Mouse (Mus musculus) hindbrain, embryonic 15.5 days (tissue): ENCODE results near the gene Cadm2. TPM values are rescaled to one million over a fixed set of nuclear protein-coding genes. Genes with fewer than 3 reads are reported as not detected.

ENCODE experiments used
- ATAC-seq: fragments of 200-750 bp; cut with Nextera tagmentation; 2 replicates; pipeline ENCODE4 v1.8.0; 2017; ENCODE audit warnings: low read depth, moderate number of reproducible peaks, moderate TSS enrichment; ENCODE audit not compliant: low FRiP score
- H3K27ac ChIP-seq: fragments of 300-500 bp; sonication (generic); replicated peaks from 2 replicates; pipeline ENCODE4 v1.5.1; 2015; ENCODE audit warnings: mild to moderate bottlenecking, inconsistent platforms
- H3K27me3 ChIP-seq: fragments of 300-500 bp; sonication (generic); 2 replicates; pipeline ENCODE4 v1.6.1; 2015; ENCODE audit warnings: control low read depth, inconsistent platforms
- H3K36me3 ChIP-seq: fragments of 300-500 bp; sonication (generic); 2 replicates; pipeline ENCODE4 v1.6.1; 2015; ENCODE audit warnings: control low read depth, inconsistent platforms
- H3K4me1 ChIP-seq: fragments of 300-500 bp; sonication (generic); replicated peaks from 2 replicates; pipeline ENCODE4 v1.6.1; 2015; ENCODE audit warnings: control low read depth, inconsistent platforms
- H3K4me2 ChIP-seq: fragments of 300-500 bp; sonication (generic); 2 replicates; pipeline ENCODE4 v1.6.1; 2015; ENCODE audit warnings: moderate library complexity, mild to moderate bottlenecking, inconsistent platforms
- H3K4me3 ChIP-seq: fragments of 300-500 bp; sonication (generic); 2 replicates; pipeline ENCODE4 v1.5.1; 2015; ENCODE audit warnings: mild to moderate bottlenecking, inconsistent platforms
- H3K9ac ChIP-seq: fragments of 300-500 bp; sonication (generic); 2 replicates; pipeline ENCODE4 v1.6.1; 2015; ENCODE audit warnings: inconsistent platforms
- H3K9me3 ChIP-seq: fragments of 300-500 bp; sonication (generic); 2 replicates; pipeline ENCODE4 v1.6.1; 2016; ENCODE audit warnings: control low read depth, inconsistent platforms
- WGBS: fragments of 180-500 bp; shearing (Covaris S2); methylation state at CpG from one replicate; pipeline ENCODE4 v1.1.7; 2015; 5-methylcytosine and 5-hydroxymethylcytosine counted together
- polyA plus RNA-seq: library from polyadenylated mRNA; unstranded; fragments of >200 nt; fragmentation: Nextera tagmentation; extraction: Ambion mirVana; gene quantifications from 2 replicates; pipeline ENCODE4 v1.2.1, GENCODE M21; 2015

Gene Cadm2
- polyA plus RNA-seq, 1 experiment from 2014 or later, result 63.8 TPM

- no peak overlapping the region for H3K9ac ChIP-seq
- H3K9me3 ChIP-seq, result no peaks in the 10 kb centered on the region
- no peak for ATAC-seq
- H3K4me3 ChIP-seq, result no peak overlapping the region
- 78% methylated on average over 12 of the region's 12 CpGs for WGBS
- no peaks in the 10 kb centered on the region for H3K4me1 ChIP-seq
- no peak overlapping the region for H3K4me2 ChIP-seq
- H3K27ac ChIP-seq, result no peak overlapping the region
- H3K27me3 ChIP-seq, result no peaks in the 10 kb centered on the region
- H3K36me3 ChIP-seq, result no peaks in the 10 kb centered on the region
Measured at GRCm38 (mm10) chr16:66919889-66920402, 700.8 kb downstream of the Cadm2 start.

- 75% methylated on average over 3 of the region's 3 CpGs for WGBS
- no peaks in the 10 kb centered on the region for H3K9me3 ChIP-seq
- H3K4me2 ChIP-seq, result no peak overlapping the region
- ATAC-seq, result no peak
- H3K4me1 ChIP-seq, result no peaks in the 10 kb centered on the region
- H3K9ac ChIP-seq, result no peak overlapping the region
- H3K27ac ChIP-seq, result no peak overlapping the region
- H3K27me3 ChIP-seq, result no peaks in the 10 kb centered on the region
- H3K4me3 ChIP-seq, result no peak overlapping the region
- no peaks in the 10 kb centered on the region for H3K36me3 ChIP-seq
Measured at GRCm38 (mm10) chr16:66901801-66902200, 718.9 kb downstream of the Cadm2 start.

GRCm38 (mm10) chr16:66900664-66901063, 720.0 kb downstream of the Cadm2 start:
- ATAC-seq, result no peak
- Histone ChIP-seq H3K27me3 (no peaks in the 10 kb centered on the region), H3K36me3 (no peaks in the 10 kb centered on the region), H3K27ac (no peak overlapping the region), H3K4me3 (no peak overlapping the region), H3K4me1 (no peaks in the 10 kb centered on the region), H3K9me3 (no peaks in the 10 kb centered on the region), H3K4me2 (no peak overlapping the region), H3K9ac (no peak overlapping the region)
- 27% methylated on average over 4 of the region's 4 CpGs for WGBS

GRCm38 (mm10) chr16:66892359-66892758, 728.3 kb downstream of the Cadm2 start:
- no peaks in the 10 kb centered on the region for H3K9me3 ChIP-seq
- no peak overlapping the region for H3K9ac ChIP-seq
- peak overlapping the region; percentile 18 for H3K27ac ChIP-seq
- no peak overlapping the region for H3K4me3 ChIP-seq
- H3K4me2 ChIP-seq, result no peak overlapping the region
- H3K27me3 ChIP-seq, result no peaks in the 10 kb centered on the region
- no peaks in the 10 kb centered on the region for H3K36me3 ChIP-seq
- ATAC-seq, result peak; percentile 69; the same call in 1 of the 2 replicates
- H3K4me1 ChIP-seq, result no peaks in the 10 kb centered on the region
- 68% methylated on average over 6 of the region's 6 CpGs for WGBS

GRCm38 (mm10) chr16:66891559-66892247, 729.0 kb downstream of the Cadm2 start:
- WGBS, result 60% methylated on average over 6 of the region's 6 CpGs
- H3K9me3 ChIP-seq, result no peaks in the 10 kb centered on the region
- ATAC-seq, result 0 out of 2 replicates have a peak, but pooled peaks have one; percentile 48

GRCm38 (mm10) chr16:66889907-66890306, 730.8 kb downstream of the Cadm2 start:
- no peaks in the 10 kb centered on the region for H3K9me3 ChIP-seq
- no peaks in the 10 kb centered on the region for H3K4me1 ChIP-seq
- no peak overlapping the region for H3K4me2 ChIP-seq
- H3K4me3 ChIP-seq, result no peak overlapping the region
- no peaks in the 10 kb centered on the region for H3K36me3 ChIP-seq
- H3K27ac ChIP-seq, result no peak overlapping the region
- 89% methylated on average over 8 of the region's 8 CpGs for WGBS
- H3K27me3 ChIP-seq, result no peaks in the 10 kb centered on the region
- H3K9ac ChIP-seq, result no peak overlapping the region
- ATAC-seq, result no peak

More at GRCm38 (mm10) chr16:66891559-66892247, 729.0 kb downstream of the Cadm2 start:
- H3K27ac ChIP-seq, result no peak overlapping the region
- H3K4me1 ChIP-seq, result no peaks in the 10 kb centered on the region
- H3K27me3 ChIP-seq, result no peaks in the 10 kb centered on the region
- H3K4me3 ChIP-seq, result no peak overlapping the region
- H3K4me2 ChIP-seq, result no peak overlapping the region
- H3K36me3 ChIP-seq, result no peaks in the 10 kb centered on the region
- H3K9ac ChIP-seq, result no peak overlapping the region

- Histone ChIP-seq H3K4me2 (no peak overlapping the region), H3K9ac (no peak overlapping the region), H3K27me3 (no peaks in the 10 kb centered on the region), H3K4me1 (no peaks in the 10 kb centered on the region), H3K36me3 (no peaks in the 10 kb centered on the region), H3K9me3 (no peaks in the 10 kb centered on the region), H3K4me3 (no peak overlapping the region), H3K27ac (no peak overlapping the region)
- WGBS, result 53% methylated on average over 3 of the region's 3 CpGs
- ATAC-seq, result no peak
Measured at GRCm38 (mm10) chr16:66882597-66882996, 738.1 kb downstream of the Cadm2 start.

- ATAC-seq, result no peak
- WGBS, result 81% methylated on average over 3 of the region's 3 CpGs
- no peak overlapping the region for H3K27ac ChIP-seq
- H3K4me2 ChIP-seq, result no peak overlapping the region
- H3K27me3 ChIP-seq, result no peaks in the 10 kb centered on the region
- no peaks in the 10 kb centered on the region for H3K36me3 ChIP-seq
- H3K4me3 ChIP-seq, result no peak overlapping the region
- no peak overlapping the region for H3K9ac ChIP-seq
- H3K4me1 ChIP-seq, result no peaks in the 10 kb centered on the region
- no peaks in the 10 kb centered on the region for H3K9me3 ChIP-seq
Measured at GRCm38 (mm10) chr16:66871201-66871600, 749.5 kb downstream of the Cadm2 start.

GRCm38 (mm10) chr16:66851047-66851446, 769.7 kb downstream of the Cadm2 start:
- H3K9ac ChIP-seq, result no peak overlapping the region
- peak overlapping the region; percentile 1; the same call in 1 of the 2 replicates for H3K27ac ChIP-seq
- no peak for ATAC-seq
- no peak overlapping the region for H3K4me3 ChIP-seq
- no peaks in the 10 kb centered on the region; the same call in 1 of the 2 replicates for H3K4me1 ChIP-seq
- no peaks in the 10 kb centered on the region for H3K27me3 ChIP-seq
- 22% methylated on average over 3 of the region's 3 CpGs for WGBS
- no peaks in the 10 kb centered on the region for H3K36me3 ChIP-seq
- H3K9me3 ChIP-seq, result no peaks in the 10 kb centered on the region
- no peak overlapping the region for H3K4me2 ChIP-seq

- Histone ChIP-seq H3K9ac (no peak overlapping the region), H3K4me1 (no peaks in the 10 kb centered on the region), H3K36me3 (no peaks in the 10 kb centered on the region), H3K4me2 (no peak overlapping the region), H3K9me3 (no peaks in the 10 kb centered on the region), H3K27ac (no peak overlapping the region), H3K4me3 (no peak overlapping the region), H3K27me3 (no peaks in the 10 kb centered on the region)
- whole genome bisulfite sequencing, result 78% methylated on average over 3 of the region's 3 CpGs
- no peak for ATAC-seq
Measured at GRCm38 (mm10) chr16:66824866-66825265, 795.8 kb downstream of the Cadm2 start.

GRCm38 (mm10) chr16:66811495-66811894, 809.2 kb downstream of the Cadm2 start:
- Histone ChIP-seq H3K4me1 (no peaks in the 10 kb centered on the region), H3K4me2 (no peak overlapping the region), H3K27ac (no peak overlapping the region), H3K4me3 (no peak overlapping the region), H3K27me3 (no peaks in the 10 kb centered on the region), H3K36me3 (no peaks in the 10 kb centered on the region), H3K9me3 (no peaks in the 10 kb centered on the region), H3K9ac (no peak overlapping the region)
- no peak for ATAC-seq

- no peaks in the 10 kb centered on the region for H3K4me1 ChIP-seq
- H3K27me3 ChIP-seq, result no peaks in the 10 kb centered on the region
- no peak overlapping the region for H3K27ac ChIP-seq
- no peak overlapping the region for H3K4me3 ChIP-seq
- no peak overlapping the region for H3K4me2 ChIP-seq
- H3K36me3 ChIP-seq, result no peaks in the 10 kb centered on the region
- no peak overlapping the region for H3K9ac ChIP-seq
- no peaks in the 10 kb centered on the region for H3K9me3 ChIP-seq
- WGBS, result 62% methylated on average over 3 of the region's 3 CpGs
- ATAC-seq, result no peak
Measured at GRCm38 (mm10) chr16:66798204-66798603, 822.5 kb downstream of the Cadm2 start.

- H3K36me3 ChIP-seq, result no peaks in the 10 kb centered on the region
- H3K9ac ChIP-seq, result no peak overlapping the region
- no peak overlapping the region for H3K4me3 ChIP-seq
- no peak overlapping the region for H3K4me2 ChIP-seq
- H3K27me3 ChIP-seq, result no peaks in the 10 kb centered on the region
- H3K27ac ChIP-seq, result no peak overlapping the region
- ATAC-seq, result no peak
- 93% methylated on average over 3 of the region's 3 CpGs for WGBS
- H3K4me1 ChIP-seq, result no peaks in the 10 kb centered on the region
- H3K9me3 ChIP-seq, result no peaks in the 10 kb centered on the region
Measured at GRCm38 (mm10) chr16:66793067-66793466, 827.6 kb downstream of the Cadm2 start.
